Mouse (Mus musculus) embryonic facial prominence, embryonic 13.5 days (tissue): ENCODE measurements around the gene Myh2. TPM values are rescaled to one million over a fixed set of nuclear protein-coding genes. Genes with fewer than 3 reads are reported as not detected.

Experiments
- ATAC-seq: fragments of 200-750 bp; cut with Nextera tagmentation; 2 replicates; pipeline ENCODE4 v1.8.0; 2017; ENCODE audit warnings: low read depth; ENCODE audit not compliant: insufficient number of reproducible peaks, insufficient read depth, low FRiP score, low TSS enrichment
- H3K27ac ChIP-seq: fragments of 300-500 bp; sonication (generic); 2 replicates; pipeline ENCODE4 v1.5.1; 2015; ENCODE audit warnings: moderate library complexity, mild to moderate bottlenecking, inconsistent platforms
- H3K27me3 ChIP-seq: fragments of 300-500 bp; sonication (generic); 2 replicates; pipeline ENCODE4 v1.6.1; 2015; ENCODE audit warnings: mild to moderate bottlenecking, inconsistent platforms
- H3K36me3 ChIP-seq: fragments of 300-500 bp; sonication (generic); 2 replicates; pipeline ENCODE4 v1.6.1; 2015; ENCODE audit warnings: mild to moderate bottlenecking, inconsistent platforms
- H3K4me1 ChIP-seq: fragments of 300-500 bp; sonication (generic); 2 replicates; pipeline ENCODE4 v1.6.1; 2015; ENCODE audit warnings: inconsistent platforms
- H3K4me2 ChIP-seq: fragments of 300-500 bp; sonication (generic); 2 replicates; pipeline ENCODE4 v1.6.1; 2015; ENCODE audit warnings: moderate library complexity, mild to moderate bottlenecking, inconsistent platforms
- H3K4me3 ChIP-seq: fragments of 300-500 bp; sonication (generic); 2 replicates; pipeline ENCODE4 v1.5.1; 2015; ENCODE audit warnings: mild to moderate bottlenecking, inconsistent platforms
- H3K9ac ChIP-seq: fragments of 300-500 bp; sonication (generic); 2 replicates; pipeline ENCODE4 v1.6.1; 2015; ENCODE audit warnings: mild to moderate bottlenecking, inconsistent platforms
- H3K9me3 ChIP-seq: fragments of 300-500 bp; sonication (generic); 2 replicates; pipeline ENCODE4 v1.6.1; 2016; ENCODE audit warnings: inconsistent platforms
- WGBS: fragments of 180-500 bp; shearing (Covaris S2); methylation state at CpG from one replicate; pipeline ENCODE4 v1.1.7; 2015; ENCODE audit warnings: mixed read lengths; 5-methylcytosine and 5-hydroxymethylcytosine counted together
- polyA plus RNA-seq: library from polyadenylated mRNA; unstranded; fragments of >200 nt; fragmentation: Nextera tagmentation; extraction: Ambion mirVana; gene quantifications from 2 replicates; pipeline ENCODE4 v1.2.1, GENCODE M21; 2015

Myh2 gene
- polyA plus RNA-seq, 1 experiment from 2014 or later: 0.07 TPM

DNA sequence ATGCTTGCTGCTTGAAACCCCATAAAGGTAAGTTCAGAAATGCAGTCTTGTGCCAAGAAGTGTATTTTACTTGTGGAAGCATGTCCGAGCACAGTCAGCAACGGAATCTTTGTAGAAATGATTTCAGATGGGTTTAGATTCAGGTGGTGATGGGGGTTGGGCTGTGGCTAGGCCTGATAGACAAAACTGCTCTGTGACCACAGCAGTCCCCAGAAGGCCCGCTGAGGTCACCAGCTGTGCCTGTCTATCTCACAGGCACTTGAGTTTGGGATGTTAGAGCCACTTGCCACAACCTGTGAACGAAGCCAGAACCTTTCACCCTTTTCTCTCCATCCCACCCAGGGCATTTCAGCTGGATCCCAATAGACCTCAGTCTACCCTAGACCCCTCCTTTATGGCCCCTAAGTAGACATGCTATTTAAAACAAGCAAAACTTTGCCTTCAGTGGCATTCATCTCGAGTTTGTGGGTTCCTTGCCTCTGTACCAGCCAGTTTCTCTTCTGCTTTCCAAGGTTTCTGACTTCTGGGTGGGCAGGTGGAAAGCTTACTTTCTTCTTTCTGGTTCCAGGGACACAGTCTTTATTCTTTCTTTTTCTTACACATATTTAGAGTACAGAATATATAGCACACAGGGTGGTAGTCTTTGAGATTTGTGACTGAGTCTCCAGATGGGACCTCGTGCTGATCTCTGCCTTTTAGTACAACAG, 26.1 kb upstream of the Myh2 start:
- no peak for ATAC-seq
- Histone ChIP-seq H3K27ac (no peak overlapping the region), H3K36me3 (no peaks in the 10 kb centered on the region), H3K9ac (no peak overlapping the region), H3K4me3 (no peak overlapping the region), H3K4me2 (no peak overlapping the region), H3K27me3 (no peaks in the 10 kb centered on the region), H3K9me3 (no peaks in the 10 kb centered on the region), H3K4me1 (no peaks in the 10 kb centered on the region)
- WGBS: 57% methylated on average over 6 of the region's 6 CpGs

DNA sequence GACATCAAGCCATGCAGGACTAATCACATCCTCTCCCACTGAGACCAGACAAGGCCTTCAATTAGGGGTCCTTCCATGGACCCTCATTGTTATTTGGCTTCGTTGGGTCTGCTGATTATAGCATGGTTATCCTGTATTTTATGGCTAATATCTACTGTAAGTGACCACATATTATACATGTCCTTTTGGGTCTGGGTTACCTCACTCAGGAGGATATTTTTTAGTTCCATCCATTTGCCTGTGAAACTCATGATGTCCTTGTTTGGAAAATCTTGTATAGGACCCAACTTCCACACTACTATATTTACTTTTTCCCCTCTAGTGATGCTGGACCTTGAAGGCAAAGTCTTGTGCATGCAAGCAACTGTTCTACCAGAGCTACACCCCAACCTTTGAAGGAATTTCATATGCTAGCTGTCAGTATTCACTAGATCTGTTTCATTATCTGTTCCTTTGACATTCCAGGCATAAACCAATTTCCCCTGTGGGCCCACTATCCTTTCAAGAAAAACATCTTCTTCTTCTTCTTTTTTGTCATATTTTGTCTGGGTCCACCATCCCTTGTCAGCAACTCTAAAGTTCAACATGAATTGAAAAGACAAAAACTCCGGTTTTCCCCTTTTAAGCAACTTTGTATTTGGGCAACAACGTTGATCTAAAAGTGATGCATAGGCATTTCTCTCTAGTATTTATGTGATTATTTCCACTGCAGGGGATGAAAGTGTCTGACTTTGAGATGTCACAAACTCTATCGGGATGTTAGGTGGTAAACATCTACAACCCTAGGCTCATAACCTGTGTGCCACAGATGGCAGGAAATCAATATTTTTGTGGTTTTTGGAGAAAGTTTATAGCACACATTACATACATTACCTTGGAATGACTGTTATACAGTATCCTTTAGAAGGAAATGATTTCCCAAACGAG, 25.1 kb upstream of the Myh2 start:
- 81% methylated on average over 5 of the region's 5 CpGs for WGBS

DNA sequence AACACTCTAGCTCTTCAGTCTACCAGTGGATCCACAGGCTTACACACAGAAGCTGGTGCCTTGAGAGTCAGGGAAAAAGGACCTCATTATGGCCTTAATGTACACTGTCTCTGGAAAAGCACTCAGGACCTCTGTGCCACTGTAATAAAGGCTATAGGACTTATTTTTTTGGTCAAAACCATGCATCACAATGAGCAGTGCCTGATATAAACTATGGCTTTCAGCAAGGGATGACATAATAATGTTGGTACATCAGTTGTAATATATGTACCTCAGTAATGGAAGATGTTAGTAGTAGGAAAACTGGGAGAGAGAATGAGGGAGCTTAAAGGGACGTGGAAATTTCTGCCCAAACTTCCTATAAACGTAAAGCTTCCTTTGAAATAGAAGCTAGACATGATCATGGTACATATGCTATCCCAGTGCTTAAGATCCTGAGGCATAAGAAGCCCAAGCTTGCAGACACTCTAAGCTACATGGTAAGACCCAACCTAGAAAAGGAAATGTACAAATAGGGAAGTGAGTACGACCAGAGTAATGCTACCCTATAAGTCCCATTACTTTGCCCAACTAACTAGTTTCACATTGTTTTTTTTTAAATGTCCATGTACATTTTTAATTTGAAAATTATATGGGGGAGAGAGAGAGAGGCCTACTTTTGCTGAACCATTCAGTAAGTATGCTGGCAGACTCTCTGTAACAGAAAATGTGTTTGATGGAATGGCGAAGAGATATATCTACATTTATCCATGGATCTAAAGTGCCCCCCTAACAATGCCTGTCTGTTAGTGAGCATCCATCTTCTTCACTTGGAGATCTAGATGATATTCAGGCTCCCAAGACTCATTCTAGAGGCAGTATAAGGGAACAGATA, 24.2 kb upstream of the Myh2 start:
- H3K27me3 ChIP-seq: no peaks in the 10 kb centered on the region
- 88% methylated on average over 4 of the region's 4 CpGs for WGBS

More for the DNA sequence above, 25.1 kb upstream of the Myh2 start:
- Histone ChIP-seq H3K36me3 (no peaks in the 10 kb centered on the region), H3K4me1 (no peaks in the 10 kb centered on the region), H3K4me2 (no peak overlapping the region), H3K9me3 (no peaks in the 10 kb centered on the region), H3K9ac (no peak overlapping the region), H3K27ac (no peak overlapping the region), H3K27me3 (no peaks in the 10 kb centered on the region), H3K4me3 (no peak overlapping the region)
- ATAC-seq: no peak

DNA sequence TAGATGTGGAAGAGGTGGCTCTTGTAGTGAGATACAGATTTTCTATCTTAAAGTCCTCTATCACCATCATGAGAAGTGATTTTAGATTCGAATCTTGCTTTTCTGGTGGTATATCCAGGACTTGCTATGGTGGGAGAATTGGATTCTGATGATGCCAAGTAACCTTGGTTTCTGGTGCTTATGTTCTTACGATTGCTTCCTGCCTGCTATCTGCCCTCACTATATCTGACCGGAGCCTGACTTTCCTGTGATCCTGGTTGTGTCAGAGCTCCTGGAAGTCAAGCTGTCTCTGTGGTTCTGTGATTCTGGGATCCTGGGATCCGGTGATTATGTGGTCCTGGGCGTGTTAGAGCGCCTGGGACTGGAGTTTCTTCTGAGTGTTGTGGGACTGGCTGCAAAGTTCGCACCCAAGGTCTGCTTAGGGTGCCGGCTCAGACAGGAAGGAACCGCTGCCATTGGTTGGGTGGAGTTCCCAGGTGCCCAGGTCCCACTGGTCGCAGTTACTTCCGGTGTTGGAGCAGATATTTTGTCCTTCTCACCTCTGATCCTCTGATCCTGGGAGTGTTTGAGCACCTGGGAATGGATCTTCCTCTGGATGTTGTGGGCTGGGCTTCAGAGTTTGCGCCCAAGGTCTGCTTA, 23.4 kb upstream of the Myh2 start:
- WGBS: 91% methylated on average over 12 of the region's 12 CpGs
- Histone ChIP-seq H3K4me2 (no peak overlapping the region), H3K9ac (no peak overlapping the region), H3K4me3 (no peak overlapping the region), H3K27ac (no peak overlapping the region), H3K9me3 (no peaks in the 10 kb centered on the region), H3K4me1 (no peaks in the 10 kb centered on the region), H3K36me3 (no peaks in the 10 kb centered on the region), H3K27me3 (no peaks in the 10 kb centered on the region)
- ATAC-seq: no peak

More for the DNA sequence above, 24.2 kb upstream of the Myh2 start:
- Histone ChIP-seq H3K36me3 (no peaks in the 10 kb centered on the region), H3K4me2 (no peak overlapping the region), H3K9ac (no peak overlapping the region), H3K4me3 (no peak overlapping the region), H3K4me1 (no peaks in the 10 kb centered on the region), H3K27ac (no peak overlapping the region), H3K9me3 (no peaks in the 10 kb centered on the region)
- ATAC-seq: no peak

DNA sequence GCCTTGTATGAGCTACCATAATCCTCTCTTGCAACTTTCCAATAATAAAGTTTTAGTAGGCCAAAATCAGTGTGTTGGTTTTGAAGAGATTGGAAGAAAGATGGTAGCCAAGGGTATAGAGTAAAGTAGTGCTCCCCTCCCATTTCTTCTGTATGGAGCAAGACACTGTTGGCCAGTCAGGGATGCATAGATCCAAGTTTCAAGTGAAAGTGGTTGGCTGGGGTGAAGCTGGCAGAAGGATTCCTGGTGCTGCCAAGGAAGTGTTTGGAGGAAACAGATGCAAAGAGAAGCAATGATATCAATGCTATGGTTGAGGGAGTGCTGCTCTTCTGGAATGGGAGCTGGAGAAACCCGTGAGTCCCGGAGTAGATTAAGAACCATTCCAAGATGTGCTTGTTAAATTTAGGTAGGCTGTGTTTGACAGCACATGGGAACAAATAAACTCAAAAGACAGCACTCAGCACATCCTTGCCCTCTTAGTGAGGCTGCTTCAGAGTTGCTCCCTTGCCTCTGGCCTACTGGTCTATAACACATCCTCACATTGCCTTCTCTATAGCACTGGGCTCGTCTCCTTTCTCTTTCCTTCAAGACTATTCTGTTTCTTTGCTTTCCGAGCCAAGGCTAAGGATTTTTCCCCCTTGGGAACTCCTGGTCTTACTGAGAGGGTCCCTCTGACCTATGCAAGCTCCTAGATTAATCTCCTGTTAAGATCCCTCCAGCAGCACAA, 22.4 kb upstream of the Myh2 start:
- ATAC-seq: no peak
- Histone ChIP-seq H3K4me2 (no peak overlapping the region), H3K4me1 (no peaks in the 10 kb centered on the region), H3K4me3 (no peak overlapping the region), H3K9ac (no peak overlapping the region), H3K36me3 (no peaks in the 10 kb centered on the region), H3K27me3 (no peaks in the 10 kb centered on the region), H3K9me3 (no peaks in the 10 kb centered on the region), H3K27ac (no peak overlapping the region)
- WGBS: 82% methylated on average over 4 of the region's 4 CpGs

DNA sequence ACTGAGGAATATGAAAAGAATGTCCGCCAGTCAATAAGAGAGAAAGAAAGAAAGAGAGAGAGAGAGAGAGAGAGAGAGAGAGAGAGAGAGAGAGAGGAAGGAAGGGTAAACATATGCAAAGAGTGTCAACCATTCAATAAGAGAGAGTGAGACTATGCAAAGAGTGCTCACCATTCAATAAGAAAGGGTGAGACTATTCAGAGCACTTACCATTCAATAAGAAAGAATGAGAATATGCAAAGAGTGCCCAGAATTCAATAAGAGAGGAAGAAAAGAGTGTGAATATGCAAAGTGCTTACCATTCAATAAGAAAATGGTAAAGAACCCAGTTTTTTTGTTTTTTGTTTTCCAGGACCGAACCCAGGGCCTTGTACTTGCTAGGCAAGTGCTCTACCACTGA, 20.6 kb upstream of the Myh2 start:
- Histone ChIP-seq H3K4me2 (no peak overlapping the region), H3K36me3 (no peaks in the 10 kb centered on the region)
- no peak for ATAC-seq

DNA sequence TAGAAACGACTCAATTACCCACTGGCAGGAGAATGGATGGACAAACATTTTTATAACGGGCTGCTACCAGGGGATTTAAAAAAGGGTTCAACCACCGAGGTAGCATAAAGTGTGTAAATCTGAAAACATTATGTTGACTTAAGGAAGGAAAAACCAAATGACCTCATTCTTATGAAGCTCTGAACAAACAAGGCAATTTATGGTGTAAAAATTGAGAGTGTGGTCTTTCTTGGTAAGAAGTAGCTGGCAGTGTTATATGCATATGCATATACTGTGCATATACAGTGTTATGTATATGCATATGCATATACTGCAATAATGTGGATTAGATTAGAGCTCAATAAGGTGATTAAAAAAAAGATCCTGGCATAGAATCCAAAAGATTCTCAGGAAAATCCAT, 19.7 kb upstream of the Myh2 start:
- Histone ChIP-seq H3K27me3 (no peaks in the 10 kb centered on the region), H3K9me3 (no peaks in the 10 kb centered on the region), H3K4me1 (no peaks in the 10 kb centered on the region), H3K4me3 (no peak overlapping the region), H3K9ac (no peak overlapping the region), H3K36me3 (no peaks in the 10 kb centered on the region), H3K4me2 (no peak overlapping the region), H3K27ac (no peak overlapping the region)
- no peak for ATAC-seq
- WGBS: 83% methylated on average over 3 of the region's 3 CpGs

More for the DNA sequence above, 20.6 kb upstream of the Myh2 start:
- Histone ChIP-seq H3K4me3 (no peak overlapping the region), H3K27ac (no peak overlapping the region), H3K9ac (no peak overlapping the region), H3K4me1 (no peaks in the 10 kb centered on the region), H3K27me3 (no peaks in the 10 kb centered on the region), H3K9me3 (no peaks in the 10 kb centered on the region)
- 83% methylated on average over 2 of the region's 2 CpGs for WGBS

DNA sequence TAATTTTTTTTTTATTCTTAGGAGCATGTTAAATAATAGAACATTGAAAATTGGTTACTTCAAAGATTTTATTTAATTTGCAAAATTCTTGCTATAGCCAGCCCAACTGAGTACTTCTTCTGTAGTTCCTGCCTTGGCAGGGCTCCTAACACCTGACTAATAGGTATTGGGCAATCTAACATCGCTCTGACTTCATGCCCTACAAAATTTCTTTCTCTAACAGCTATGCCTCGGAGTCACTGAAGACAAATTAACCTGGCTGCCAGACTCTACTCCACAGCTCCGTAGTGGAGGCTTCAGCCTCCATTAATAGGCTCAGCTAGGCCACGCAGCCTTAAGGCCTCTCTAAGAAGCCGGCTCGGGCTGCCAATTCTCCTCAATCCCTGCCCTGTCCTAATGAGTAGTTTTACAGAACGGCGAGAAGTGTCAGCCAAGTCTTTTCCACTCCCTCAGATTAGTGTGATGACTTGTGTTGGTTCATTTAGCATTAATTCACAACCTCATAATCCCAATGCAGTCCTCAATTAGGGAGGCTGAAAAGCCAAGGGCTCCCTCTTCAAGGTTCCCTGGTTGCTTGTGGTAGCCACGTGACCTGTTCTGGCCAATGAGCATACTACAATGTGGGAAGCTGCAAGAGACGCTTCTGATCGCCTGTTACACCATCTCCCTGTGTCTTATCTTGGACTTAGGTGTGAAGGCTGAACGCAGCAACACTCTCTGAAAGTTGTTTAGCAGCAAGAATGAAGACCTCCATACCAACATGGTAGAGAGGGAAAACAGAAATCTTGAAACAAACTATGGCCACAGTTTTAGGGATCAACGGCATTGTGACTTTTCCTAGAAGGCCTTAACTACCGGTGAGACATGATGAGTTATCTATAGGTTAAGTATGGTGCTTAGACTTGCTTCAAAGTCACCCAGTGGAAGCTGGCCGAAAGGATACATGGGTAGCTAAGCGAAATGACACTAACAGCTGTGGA, 18.9 kb upstream of the Myh2 start:
- no peak for ATAC-seq
- no peaks in the 10 kb centered on the region for H3K27me3 ChIP-seq
- H3K9ac ChIP-seq: no peak overlapping the region
- no peaks in the 10 kb centered on the region for H3K9me3 ChIP-seq
- no peaks in the 10 kb centered on the region for H3K4me1 ChIP-seq
- H3K36me3 ChIP-seq: no peaks in the 10 kb centered on the region
- WGBS: 87% methylated on average over 16 of the region's 16 CpGs
- H3K4me2 ChIP-seq: no peak overlapping the region
- no peak overlapping the region for H3K4me3 ChIP-seq
- H3K27ac ChIP-seq: no peak overlapping the region

DNA sequence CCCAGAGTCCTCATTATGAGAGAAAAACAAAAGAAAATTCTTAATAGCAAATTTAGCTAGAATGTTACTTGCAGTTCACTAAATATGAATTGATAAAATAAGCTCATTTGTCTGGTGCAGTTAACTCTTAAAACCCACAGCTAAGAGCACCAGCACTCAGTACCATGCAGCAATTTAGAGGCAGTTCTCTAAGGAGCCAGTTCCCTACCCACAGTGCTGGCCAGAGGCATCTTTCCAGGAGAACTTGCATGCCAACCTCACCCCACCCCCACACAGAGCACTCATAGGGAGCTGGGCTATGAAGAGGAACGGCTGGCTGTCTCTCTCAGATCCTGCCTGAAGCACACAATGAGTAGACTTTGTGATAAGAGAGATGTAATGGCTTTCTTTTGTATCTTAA, 17.7 kb upstream of the Myh2 start:
- Histone ChIP-seq H3K36me3 (no peaks in the 10 kb centered on the region), H3K4me1 (no peaks in the 10 kb centered on the region)

DNA sequence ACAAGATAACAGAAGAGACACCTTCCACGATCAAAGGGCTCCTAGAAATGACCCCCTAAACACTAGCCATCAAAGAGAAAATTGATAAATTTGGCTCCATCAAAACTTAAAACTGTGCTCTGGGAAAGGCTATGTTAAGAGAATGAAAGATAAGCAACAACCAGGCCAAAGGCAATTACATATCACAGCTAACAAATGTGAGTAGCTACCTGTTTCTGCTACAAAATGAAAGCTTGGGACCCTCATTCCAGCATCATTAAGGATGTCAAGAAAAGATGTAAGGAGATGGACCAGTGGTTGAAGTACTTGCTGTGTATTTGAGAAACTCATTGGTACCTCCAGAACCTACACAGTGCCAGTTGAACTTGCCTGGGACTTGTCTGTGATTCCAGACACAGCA, 17.0 kb upstream of the Myh2 start:
- WGBS: 79% methylated on average over 1 of the region's 1 CpGs
- no peaks in the 10 kb centered on the region for H3K36me3 ChIP-seq
- H3K27ac ChIP-seq: no peak overlapping the region
- H3K9me3 ChIP-seq: no peaks in the 10 kb centered on the region
- no peak overlapping the region for H3K9ac ChIP-seq
- no peak for ATAC-seq
- H3K4me1 ChIP-seq: no peaks in the 10 kb centered on the region
- H3K4me3 ChIP-seq: no peak overlapping the region
- H3K27me3 ChIP-seq: no peaks in the 10 kb centered on the region
- H3K4me2 ChIP-seq: no peak overlapping the region

More for the DNA sequence above, 17.7 kb upstream of the Myh2 start:
- Histone ChIP-seq H3K27ac (no peak overlapping the region), H3K27me3 (no peaks in the 10 kb centered on the region), H3K9me3 (no peaks in the 10 kb centered on the region), H3K4me2 (no peak overlapping the region), H3K9ac (no peak overlapping the region), H3K4me3 (no peak overlapping the region)
- 21% methylated on average over 1 of the region's 1 CpGs for WGBS
- ATAC-seq: no peak
